Mouse (Mus musculus) E14TG2a.4 (cell line): ENCODE results near the gene Brms1.

Experiments used
- CTCF ChIP-seq: conservative IDR thresholded peaks from 2 replicates; pipeline ENCODE4 v1.5.1; 2014; ENCODE audit warnings: low read length
- NANOG ChIP-seq: IDR thresholded peaks from 2 replicates; pipeline ENCODE4 v1.6.1; 2014; ENCODE audit warnings: borderline replicate concordance, low read length, mixed read lengths
- POU5F1 ChIP-seq: IDR thresholded peaks from 2 replicates; pipeline ENCODE4 v1.6.1; 2014; ENCODE audit warnings: low read length, borderline replicate concordance

DNA sequence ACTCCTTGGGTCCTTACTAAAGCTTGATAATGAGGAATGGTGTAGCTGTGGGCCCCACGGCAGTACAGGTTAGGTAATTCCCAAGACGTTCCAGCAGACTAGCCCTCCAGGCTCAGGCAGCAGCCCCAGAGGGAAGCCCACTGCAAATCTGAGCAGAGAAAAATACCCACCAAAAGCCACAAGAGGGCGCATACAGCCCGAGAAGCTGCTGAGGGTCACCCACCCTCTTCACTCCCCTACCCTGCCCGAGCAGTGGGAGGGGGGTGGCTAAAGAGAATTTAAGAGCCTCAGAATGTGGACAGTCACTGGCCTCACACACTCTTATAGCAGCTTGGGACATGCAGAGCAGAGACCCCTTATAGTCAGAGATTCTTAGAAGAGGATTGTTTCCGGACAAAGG, 15.1 kb downstream of the Brms1 start:
- TF ChIP-seq CTCF = peak; percentile 81
- no peak for TF ChIP-seq NANOG
- no peak for TF ChIP-seq POU5F1
